Mouse (Mus musculus): ENCODE results near the gene Otud7b.

The Otud7b gene

DNA sequence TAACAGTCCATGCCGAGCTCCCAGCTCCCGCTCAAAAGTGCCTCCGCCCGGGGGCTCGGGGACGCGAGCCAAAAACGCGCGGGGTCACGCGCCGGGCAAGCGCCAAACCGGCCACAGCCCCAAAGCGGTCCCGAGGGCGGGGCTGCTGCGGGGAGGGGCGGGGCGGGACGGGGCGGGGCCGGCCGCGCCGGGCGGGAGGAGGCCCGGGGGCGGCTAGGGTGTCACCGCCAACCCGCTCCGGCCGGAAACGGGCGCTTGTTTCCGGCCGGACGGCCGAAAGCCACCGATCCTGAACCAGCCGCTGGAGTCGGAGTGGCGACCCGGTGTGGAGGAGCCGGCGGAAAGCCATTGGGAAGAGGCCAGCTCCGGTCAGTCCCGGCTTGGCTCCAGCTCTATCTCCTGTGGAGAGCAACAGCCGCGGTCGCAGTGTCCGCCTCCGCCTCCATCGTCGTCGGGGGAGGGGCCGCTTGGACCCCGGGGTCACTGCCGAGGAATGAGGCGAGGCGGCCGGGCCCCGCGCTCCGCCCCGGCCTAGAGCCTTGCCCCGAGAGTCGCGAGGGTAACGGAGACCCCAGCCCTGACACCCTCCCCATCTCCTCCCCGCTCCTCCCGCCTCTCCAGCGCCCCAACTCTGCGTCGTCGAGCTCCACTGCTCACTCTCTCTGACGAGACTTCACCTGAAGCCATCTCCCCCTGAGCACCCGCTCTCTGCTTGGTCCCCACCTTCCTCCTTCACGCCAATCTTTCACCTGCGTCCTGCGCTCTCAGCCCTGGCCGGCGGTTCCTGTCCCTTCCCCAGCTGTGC is at the start of gene Otud7b:
TSS of gene Otud7b (plus strand) at position 267 of the 805 bp plus-strand sequence.
- DNase-seq: peak; percentile 86 to 90

DNA sequence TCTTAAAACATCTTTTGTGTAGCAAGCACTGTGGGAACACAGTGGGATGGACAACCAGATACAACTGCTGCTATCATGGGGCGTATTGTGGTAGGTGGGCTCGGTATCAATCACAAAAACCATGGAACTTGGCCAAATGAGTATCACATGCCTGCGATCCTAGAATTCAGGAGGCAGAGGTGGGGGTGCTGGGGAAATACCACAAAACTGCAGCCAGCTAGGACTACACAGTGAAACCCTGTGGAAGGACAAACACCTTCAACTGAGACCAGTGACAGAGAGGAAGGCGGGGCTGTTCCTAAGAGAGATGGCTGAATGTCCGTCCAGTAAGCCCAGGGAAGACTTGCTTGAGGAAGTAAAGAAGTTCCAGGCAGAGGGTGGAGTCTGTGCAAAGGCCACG is 49.0 kb upstream of the Otud7b start:
- no peak for DNase-seq

DNA sequence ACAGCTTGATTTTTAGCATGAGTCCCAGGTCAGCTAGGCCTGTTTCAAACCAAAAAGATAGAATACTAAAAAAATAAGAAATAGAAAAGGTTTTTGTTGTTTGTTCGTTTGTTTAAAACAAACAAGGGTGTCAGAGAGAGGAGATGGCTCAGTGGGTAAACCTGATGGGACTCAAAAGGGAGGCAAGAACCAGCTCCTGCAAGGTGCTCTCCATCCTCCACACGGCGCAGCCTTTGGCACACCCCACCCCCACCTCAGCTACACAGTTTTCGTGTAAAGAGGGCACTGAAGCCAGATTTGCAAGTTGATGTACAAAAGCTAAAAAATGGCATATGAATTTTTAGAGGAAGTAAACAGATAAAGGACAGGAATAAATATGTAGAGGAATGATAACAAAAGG is 48.3 kb upstream of the Otud7b start:
- DNase-seq: no peak

DNA sequence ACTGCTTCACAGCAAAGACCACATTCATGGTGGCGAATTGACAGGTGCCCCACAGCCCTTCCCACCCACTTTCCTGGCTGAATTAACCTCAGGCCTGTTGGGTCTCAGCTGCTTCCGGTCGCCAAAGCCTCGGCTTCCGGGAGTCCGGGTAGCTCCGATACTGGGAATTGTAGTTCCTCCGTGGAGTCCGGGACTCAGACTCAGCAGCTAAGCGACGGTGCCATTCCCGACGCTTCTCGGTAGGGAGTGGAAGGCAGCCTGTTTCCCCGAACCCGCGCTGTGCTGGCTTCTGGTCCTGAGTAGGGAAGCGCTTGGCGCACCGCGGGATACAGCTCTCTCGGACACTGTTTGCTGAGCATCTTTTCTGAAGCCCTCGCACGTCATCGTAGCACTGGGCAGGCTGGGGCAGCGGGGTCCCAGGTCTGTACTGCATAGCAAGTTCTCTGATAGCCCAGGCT is 46.6 kb upstream of the Otud7b start:
- peak; percentile 90 to 91 for DNase-seq

DNA sequence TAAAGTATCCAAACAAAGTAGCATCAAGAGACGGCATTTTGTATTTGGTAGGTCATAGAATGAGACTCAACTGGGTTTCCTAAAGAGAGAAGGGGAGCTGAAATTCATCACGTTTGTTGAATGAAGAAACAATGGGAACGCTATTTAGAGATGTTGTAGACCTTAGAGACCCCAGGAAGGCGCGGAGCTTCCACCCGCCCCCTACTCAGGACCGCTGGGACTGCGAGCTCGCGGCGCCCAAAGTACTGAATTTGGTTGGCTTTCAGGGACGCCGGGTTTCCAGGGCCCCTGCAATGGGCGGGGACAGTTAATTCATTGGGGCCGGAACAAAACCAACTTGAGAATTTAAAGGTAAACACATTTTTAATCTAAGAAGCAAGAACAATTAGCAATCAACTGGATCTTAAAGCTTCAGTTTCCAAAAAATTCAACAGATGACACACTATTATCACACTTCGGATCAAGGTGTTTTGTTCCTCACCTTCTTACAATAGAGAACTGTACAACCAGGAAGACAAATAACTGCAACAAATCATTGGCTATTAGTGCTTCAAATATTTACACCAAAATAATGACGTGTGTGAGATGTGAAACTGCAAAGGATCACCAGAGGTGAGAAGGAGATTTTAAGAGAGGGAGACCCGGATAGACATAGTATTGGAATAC is 46.0 kb upstream of the Otud7b start, which contains the start of gene Vps45:
TSS of gene Vps45 (minus strand) at position 236 of the 666 bp plus-strand sequence.
- peak; percentile 68 to 70 for DNase-seq

DNA sequence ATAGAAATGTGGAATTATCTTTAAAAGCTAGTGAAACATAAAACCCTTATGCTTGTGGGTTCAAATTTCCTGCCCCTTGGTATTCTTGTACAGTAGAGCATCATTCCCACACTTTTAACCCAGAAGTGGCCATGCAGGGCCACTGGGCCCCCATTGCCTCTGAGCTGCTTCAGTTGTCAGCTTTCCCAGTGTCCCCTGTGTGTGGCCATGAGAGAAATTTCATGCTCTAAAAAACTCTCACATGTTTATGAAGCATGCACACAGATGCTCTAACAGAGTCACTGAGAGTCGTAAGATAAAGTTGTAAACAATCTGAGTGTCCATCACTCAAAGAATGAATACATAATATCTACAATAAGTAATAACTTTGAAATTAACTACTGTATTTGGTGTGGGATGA is 44.2 kb upstream of the Otud7b start:
- DNase-seq: no peak

DNA sequence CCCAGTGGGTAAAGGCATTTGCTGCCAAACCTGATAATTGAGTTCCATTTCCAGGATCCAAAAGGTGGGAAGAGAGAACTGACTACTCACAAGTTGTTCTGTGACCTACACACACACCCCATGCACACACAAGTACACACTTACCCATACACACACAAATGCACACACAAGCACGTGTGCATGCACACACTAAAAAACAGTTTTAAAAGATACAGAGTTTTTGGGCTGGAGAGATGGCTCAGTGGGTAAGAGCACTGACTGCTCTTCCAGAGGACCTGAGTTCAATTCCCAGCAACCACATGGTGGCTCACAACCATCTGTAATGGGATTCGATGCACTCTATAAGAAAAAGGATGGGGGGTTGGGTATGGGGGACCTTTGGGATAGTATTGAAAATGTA is 41.0 kb upstream of the Otud7b start:
- DNase-seq: no peak

DNA sequence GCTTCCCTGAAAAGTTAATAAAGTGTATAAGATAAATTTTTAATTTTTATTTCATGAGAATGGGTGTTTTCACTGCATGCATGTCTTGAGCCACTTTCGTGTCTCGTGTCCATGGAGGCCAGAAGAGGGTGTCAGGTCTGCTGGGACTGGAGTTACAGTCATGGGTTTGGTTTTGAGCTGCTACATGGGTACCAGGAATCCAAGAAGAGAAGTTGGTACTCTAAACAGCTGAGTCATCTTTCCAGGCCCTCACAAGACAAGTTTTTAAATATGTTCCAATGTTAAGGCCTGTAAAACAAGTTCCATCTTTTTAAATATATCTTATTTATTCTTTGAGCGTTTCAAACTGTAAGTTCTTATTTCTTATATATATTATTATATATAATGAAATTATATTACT is 40.1 kb upstream of the Otud7b start:
- DNase-seq: no peak

DNA sequence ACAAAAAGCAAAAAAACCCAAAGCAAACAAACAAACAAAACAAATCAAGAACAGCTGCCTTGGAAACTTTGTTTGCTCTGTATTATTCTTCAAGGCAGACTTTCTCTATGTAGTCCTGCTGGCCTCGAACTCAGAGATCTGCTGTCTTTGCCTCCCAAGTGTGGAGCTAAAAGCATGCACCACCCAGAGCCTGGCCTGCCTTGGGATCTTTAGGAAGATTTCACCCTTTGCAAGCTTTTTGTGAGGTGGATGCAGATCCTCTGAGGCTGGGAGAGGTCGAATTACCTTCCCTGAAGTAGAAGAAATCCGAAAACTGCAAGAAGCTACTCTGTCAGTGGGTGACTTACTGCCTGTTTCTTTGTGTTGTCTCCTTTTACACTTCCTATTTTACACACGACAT is 39.2 kb upstream of the Otud7b start:
- no peak for DNase-seq

DNA sequence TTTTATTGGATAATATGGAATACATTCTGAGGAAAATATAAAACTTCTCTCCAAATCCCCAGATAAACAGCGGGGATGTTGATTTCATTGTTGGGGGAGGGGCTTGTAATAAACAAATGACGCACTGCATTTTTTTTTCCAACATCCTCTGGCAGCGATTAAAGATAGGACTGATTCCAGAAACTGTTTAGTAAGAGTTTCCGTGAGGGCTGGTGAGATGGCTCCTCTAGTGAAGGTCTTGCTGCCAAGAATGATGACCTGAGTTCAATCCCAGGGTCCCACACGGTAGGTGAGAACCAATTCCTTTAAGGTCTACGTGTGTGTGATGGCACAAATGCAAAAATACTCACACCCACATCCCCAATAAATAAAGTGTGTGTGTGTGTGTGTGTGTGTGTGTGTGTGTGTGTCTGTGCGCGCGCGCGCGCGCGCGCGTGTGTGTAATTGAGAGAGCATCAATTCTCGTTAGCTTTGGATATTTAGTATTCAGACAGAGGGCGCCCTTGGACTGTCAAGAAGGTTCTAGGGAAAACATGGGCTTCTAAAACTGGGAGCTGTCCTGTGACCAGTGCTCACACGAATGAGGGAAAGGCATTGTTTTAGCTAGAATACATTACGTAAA is 38.5 kb upstream of the Otud7b start:
- peak in 1 of 2 experiments; percentile 58 for DNase-seq

DNA sequence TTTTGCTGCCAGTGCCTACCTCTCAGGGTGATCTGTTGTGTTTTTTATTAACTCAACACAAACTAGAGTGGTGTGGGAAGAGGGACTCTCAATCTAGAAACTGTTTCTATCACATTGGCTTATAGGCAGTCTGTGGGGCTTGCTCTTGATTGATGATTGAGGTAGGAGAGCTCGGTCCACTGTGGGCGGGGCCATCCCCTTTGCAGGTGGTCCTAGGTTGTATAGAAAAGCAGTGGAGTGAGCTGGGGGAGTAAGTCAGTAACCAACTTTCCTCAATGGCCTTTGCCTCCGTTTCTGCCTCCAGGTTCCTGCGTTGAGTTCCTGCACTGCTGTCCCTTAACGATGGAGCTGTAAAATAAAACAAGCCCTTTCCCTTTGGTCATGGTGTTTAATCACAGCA is 37.6 kb upstream of the Otud7b start:
- DNase-seq: no peak

DNA sequence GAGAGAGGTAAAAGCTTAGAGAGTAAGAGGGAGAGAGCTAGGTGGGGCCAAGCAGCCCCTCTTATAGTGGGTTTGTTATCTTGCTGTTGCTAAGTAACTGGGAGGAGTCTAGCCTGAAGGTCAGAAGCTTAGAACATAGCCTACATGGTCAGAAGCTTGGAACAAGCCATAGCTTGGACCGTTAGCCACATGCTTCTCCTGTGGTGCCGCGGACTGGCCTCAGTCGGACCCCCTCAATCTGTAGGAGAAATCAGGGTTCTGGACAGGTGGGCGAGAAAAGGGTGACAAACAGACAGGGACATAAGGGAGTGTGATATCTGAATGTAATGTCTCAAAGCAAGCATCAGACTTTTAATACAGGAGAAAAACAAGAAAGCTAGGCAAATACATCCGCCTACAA is 35.3 kb upstream of the Otud7b start:
- DNase-seq: no peak

DNA sequence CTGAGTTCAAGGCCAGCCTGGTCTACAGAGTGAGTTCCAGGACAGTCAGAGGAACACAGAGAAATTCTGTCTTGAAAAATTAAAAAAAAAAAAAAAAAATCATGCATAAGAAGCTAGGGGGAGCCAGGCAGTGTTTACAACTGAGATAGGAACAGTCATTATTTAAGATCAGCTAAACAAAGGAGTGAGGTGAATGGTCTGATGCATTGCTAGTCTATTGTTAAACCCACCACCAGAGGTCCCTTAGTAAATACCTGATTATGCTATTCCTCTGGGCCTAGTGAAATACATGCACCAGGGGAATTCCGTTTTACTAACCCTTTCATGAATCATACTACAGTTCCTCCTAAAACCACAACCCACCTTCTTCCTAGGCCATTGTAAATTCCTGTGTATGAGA is 34.8 kb upstream of the Otud7b start:
- no peak for DNase-seq

DNA sequence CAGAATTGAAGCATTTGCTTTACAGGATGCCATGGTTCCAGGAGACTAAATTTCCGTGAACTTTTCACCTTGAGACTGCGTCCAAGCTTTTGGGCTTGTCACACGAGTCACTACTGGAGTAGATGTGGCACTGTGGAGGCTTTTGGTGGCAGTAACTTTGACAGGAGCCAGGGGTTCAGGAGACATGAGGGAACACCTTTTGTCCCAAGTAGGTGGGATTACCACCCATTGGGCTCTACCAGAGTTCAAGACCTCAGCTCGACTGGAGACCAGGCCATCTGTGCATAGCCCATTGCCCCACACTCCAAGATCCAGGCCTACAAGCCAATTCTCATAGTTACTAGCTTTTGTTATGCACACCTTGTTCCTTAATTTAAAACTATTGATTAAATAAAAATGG is 34.1 kb upstream of the Otud7b start:
- DNase-seq: no peak

DNA sequence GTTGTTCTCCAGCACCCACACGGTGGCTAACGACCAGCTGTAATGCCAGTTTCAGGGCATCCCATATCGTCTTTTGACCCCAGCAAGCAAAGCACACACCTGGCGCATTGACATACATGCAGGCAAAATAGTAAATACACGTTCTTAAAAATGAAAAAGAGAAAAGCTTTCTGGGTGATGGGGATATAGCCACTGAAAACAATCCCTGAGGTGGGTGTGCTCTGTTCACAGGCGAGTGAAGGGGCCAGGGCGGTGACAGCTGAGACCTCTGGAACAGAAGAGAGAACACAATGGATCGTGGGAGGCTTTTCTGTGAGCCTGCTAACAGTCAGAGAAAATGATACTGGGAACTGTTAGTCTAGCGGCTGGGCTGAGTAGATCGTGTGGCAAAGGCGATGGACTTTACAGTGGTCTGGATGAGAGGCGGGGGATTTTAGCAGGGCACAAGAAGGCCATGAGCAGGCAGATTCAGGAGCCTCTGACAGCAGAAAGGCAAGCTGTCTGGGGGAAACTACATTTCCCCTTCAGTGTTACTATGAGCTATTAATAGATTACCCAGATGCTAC is 31.3 kb upstream of the Otud7b start:
- DNase-seq: no peak

DNA sequence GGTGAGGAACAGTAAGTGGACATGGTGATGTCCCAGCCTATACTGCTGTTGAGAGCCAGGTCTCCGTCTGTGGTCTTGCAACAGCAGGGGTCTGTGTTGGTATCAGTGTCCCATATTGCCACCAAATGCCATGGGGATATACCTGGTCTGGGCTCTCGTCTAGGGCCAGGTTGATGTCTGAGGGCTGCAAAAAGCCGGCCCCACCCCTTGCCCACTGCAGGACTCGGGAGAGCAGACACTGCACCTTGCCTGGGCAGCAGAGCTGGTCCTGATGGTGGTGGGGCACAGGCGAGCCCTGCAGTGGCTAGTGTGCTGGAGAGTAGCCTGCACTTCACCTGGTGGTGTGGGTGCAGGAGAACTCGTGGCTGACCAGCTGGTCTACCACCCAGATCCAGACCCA is 26.3 kb upstream of the Otud7b start:
- DNase-seq: no peak

DNA sequence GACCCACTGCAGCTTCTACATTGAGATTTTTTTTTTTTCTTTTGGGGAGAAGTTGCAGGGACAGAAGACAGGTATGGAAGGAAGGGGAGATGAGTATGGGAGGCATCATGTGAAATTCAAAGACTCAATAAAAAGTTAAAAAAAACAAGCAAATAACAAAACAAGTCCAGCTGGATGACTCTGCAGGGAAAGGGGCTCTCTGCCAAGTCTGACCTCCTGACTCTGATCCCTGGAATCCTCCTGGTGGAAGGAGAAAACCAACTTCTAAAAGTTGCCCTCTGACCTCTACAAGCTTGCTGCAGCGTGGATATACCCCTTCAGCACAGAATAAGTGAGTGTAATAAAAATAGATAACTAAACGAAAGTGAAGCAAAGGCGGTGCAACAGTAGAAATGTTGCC is 25.6 kb upstream of the Otud7b start:
- DNase-seq: no peak

DNA sequence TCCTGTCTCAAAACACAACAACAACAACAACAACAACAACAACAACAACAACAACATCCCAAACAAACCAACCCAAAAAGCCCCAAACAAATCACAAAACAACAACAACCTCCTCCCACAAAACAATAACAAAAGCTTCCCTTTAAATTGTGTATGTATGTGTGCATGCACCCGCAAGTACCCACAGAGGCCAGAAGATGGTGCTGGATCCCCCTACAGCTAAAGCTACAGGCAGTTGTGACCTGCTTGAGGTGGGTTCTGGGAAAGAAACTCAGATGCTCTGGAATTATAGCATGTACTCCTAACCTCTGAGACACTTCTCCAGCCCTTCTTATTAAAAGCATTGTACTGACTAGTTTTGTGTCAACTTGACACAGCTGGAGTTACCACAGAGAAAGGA is 23.3 kb upstream of the Otud7b start:
- DNase-seq: peak in 1 of 2 experiments; percentile 34

DNA sequence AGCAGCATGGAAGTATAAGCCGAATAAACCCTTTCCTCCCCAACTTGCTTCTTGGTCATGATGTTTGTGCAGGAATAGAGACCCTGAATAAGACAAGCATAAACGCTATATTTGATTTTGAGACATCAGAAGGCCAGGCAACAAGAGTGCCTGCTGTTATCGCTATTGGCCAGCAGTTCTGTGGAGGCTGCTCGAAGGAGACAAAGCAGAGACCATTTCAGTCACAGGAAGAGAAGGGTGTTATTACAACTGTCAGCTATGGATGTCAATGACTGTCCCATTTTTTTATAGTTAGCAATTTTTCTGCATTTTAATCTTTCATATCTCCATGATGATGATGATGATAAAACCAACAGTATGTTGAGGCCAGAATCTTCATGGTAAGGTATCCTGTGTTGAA is 22.7 kb upstream of the Otud7b start:
- no peak for DNase-seq

DNA sequence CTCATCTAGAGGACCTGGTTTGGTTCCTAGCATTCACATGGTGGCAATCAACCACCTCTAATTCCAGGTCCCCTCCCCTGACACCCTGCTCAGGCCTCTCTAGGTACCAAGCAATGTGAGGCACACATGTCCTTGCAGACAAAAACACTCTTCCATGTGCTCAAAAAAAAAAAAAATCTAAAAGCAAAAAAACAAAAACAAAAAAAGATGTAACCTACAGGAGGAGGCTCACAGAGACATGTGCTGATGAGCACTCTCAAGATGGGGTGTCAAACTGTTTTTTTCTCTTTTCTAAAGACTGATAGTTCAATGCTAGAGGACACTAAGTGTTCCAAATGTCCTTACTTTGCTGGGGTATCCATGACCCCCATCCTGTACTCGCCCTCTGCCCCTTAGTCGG is 22.2 kb upstream of the Otud7b start:
- no peak for DNase-seq

DNA sequence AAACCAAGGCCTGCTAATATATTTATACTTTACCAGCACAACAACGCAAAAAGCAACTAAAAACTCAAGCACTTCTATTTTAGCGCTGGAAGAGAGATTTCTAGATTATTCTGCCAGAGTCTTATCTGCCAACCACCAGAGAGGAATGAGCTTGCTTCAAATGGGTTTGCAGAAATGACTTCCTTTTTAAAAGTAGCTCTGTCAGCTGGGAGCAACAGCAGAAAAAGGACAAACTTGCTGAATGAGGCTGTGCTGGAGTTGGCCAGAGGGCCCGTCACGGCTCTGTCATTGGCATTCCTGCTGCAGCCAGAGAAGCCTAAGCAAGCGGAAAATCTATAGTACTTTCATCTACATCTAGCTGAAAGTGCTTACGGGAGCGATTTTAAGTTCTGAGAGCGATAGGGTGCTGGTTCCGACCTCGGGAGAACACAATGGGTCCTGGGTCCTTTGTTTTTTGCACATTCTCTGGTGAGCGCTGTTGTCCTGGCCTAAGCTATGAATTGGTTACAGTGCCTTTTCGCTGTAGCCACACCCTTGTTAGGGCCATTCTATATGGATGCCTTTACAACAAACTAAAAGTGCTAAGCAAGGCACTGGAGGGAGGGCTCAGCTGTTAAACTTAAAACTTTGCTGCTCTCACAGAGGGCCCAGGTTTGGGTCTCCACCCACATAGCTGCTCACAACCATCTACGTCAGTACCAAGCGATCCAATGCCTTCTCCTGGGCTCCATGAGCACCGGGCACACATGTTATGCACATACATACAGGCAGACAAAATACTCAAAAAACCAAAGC is 21.4 kb upstream of the Otud7b start:
- no peak for DNase-seq

DNA sequence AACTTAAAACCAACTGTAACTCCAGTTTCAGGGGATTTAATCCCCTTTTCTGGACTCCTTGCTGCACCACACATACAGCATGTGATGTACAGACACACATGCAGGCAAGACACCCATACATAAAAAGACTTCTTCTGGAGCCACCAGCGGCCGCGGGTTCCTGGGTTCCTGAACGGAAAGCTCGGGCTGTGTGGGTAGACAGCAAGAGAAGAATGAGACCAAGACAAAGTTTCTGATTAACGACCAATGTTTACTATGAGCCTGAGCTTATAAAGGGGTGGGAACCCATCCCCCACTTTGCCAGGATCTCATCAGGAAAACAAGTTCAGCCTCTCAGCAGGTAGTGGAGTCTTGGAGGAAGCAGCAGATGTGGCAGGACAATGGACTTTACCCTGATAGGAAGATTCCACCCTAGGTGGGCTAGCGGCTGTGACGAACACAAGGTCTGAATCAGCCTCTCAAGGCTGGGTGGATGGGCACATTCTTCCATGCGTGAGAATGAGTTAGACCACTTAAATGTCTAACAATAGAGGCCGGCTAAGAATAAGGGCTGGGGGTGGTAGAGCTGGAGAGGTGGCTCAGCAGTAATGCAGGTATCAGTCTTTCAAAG is 20.1 kb upstream of the Otud7b start:
- no peak for DNase-seq
